Mouse (Mus musculus) myocyte (in vitro differentiated cells): ENCODE data around the gene Ppdpf. TPM values are rescaled to one million over a fixed set of nuclear protein-coding genes. Genes with fewer than 3 reads are reported as not detected.

Experiments used
- H3K27me3 ChIP-seq: one replicate; pipeline ENCODE4 v1.6.1; 2011; ENCODE audit not compliant: control insufficient read depth, insufficient read depth, insufficient read length
- H3K36me3 ChIP-seq: one replicate; pipeline ENCODE4 v1.6.1; 2011; ENCODE audit not compliant: control insufficient read depth, insufficient read depth
- H3K4me2 ChIP-seq: one replicate; pipeline ENCODE4 v1.6.1; 2011; ENCODE audit warnings: low read depth, control low read depth
- H3K4me3 ChIP-seq: one replicate; pipeline ENCODE4 v1.5.1; 2011; ENCODE audit warnings: mild to moderate bottlenecking, control low read depth, moderate library complexity
- H3K79me2 ChIP-seq: one replicate; pipeline ENCODE4 v1.6.1; 2011; ENCODE audit not compliant: control insufficient read depth, insufficient read depth
- H3ac ChIP-seq: one replicate; pipeline ENCODE4 v1.6.1; 2011; ENCODE audit not compliant: control insufficient read depth, insufficient read length
- CEBPB ChIP-seq: IDR thresholded peaks from 2 replicates; pipeline ENCODE4 v1.6.1; 2011; ENCODE audit warnings: mild to moderate bottlenecking, moderate library complexity; ENCODE audit not compliant: poor library complexity, insufficient read depth, severe bottlenecking
- E2F4 ChIP-seq: IDR thresholded peaks from one replicate; pipeline ENCODE4 v1.6.1; 2011; ENCODE audit warnings: mild to moderate bottlenecking, control low read depth, moderate library complexity; ENCODE audit not compliant: insufficient read depth
- MAX ChIP-seq: IDR thresholded peaks from one replicate; pipeline ENCODE4 v1.6.1; 2011; ENCODE audit warnings: low read depth, mild to moderate bottlenecking, control low read depth
- MYOD1 ChIP-seq, 3 experiments: IDR thresholded peaks; one replicate each; pipeline ENCODE4 v1.6.1; 2011; ENCODE audit warnings: control low read depth in 2 of 3, low read depth in 2 of 3, mild to moderate bottlenecking in 2 of 3, moderate library complexity in 1 of 3; ENCODE audit not compliant: insufficient read length in 2 of 3, control insufficient read depth in 1 of 3
- MYOG ChIP-seq, 3 experiments: IDR thresholded peaks; one replicate each; pipeline ENCODE4 v1.6.1; 2011; ENCODE audit warnings: control low read depth in 2 of 3, low read depth in 2 of 3, mild to moderate bottlenecking in 2 of 3; ENCODE audit not compliant: insufficient read length in 2 of 3, control insufficient read depth in 1 of 3, insufficient read depth in 1 of 3
- POLR2A ChIP-seq: IDR thresholded peaks from one replicate; pipeline ENCODE4 v1.6.1; 2011; ENCODE audit warnings: low read depth, mild to moderate bottlenecking, control low read depth, moderate library complexity; ENCODE audit not compliant: insufficient read length
- POLR2AphosphoS2 ChIP-seq: IDR thresholded peaks from one replicate; pipeline ENCODE4 v1.6.1; 2011; ENCODE audit warnings: low read depth, control low read depth; ENCODE audit not compliant: insufficient read length
- REST ChIP-seq: IDR thresholded peaks from one replicate; pipeline ENCODE4 v1.6.1; 2011; ENCODE audit warnings: mild to moderate bottlenecking, control low read depth, moderate library complexity; ENCODE audit not compliant: insufficient read depth, insufficient read length
- SRF ChIP-seq: IDR thresholded peaks from one replicate; pipeline ENCODE4 v1.6.1; 2011; ENCODE audit warnings: low read depth; ENCODE audit not compliant: control insufficient read depth, insufficient read length
- TCF12 ChIP-seq: IDR thresholded peaks from one replicate; pipeline ENCODE4 v1.6.1; 2011; ENCODE audit warnings: mild to moderate bottlenecking, control low read depth; ENCODE audit not compliant: poor library complexity, insufficient read depth, severe bottlenecking
- TCF3 ChIP-seq: IDR thresholded peaks from one replicate; pipeline ENCODE4 v1.6.1; 2011; ENCODE audit warnings: low read depth, control low read depth; ENCODE audit not compliant: insufficient read length
- USF1 ChIP-seq: IDR thresholded peaks from one replicate; pipeline ENCODE4 v1.6.1; 2011; ENCODE audit warnings: low read depth, mild to moderate bottlenecking, control low read depth, moderate library complexity
- polyA plus RNA-seq: library from polyadenylated mRNA; unstranded; fragments of >200 nt; fragmentation: generic; extraction: Trizol; gene quantifications from one replicate; pipeline ENCODE4 v1.2.1, GENCODE M21; 2012; ENCODE audit warnings: missing spikeins

Ppdpf gene
- polyA plus RNA-seq, 1 experiment, result 43.4 TPM

DNA sequence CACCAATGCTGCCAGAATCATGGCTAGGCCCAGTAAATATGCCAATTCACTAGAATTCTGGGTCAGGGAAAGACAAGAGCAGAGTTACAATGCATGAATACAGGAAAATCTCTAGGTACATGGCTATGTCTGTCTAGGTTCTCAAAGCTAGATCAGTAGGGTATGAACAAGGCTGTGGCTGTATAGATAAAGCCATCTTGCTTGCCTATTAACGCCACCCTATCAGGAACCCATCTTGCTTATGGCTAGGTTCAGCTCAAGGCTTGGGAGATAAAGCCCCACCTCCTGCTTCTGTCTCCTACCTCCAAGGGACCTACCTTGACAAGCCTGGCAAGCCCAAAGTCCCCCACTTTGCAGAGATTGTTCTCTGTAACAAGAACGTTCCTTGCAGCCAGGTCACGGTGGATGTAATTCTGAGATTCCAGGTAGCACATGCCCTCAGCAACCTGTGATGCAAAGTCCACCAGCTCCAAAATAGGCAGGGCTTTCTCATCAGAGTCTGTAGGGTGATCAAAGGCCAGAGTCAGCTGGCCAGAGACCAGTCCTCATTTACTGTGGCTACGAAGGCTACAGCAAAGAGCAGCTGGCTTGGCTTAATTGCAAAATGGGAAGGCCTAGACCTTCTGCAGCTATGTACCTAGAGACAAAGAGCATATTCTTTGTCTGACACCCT lies 9.7 kb downstream of the Ppdpf start:
- TF ChIP-seq MAX (no peak), POLR2AphosphoS2 (no peak), E2F4 (no peak), MYOD1 (IDR thresholded peaks at IDR 0.05; ENCODE audit: control insufficient read depth in 1 of 3, insufficient read length in 2 of 3, low read depth in 2 of 3) (no peak), SRF (no peak), CEBPB (no peak), USF1 (no peak), TCF12 (no peak)
- H3K36me3 ChIP-seq, result no peaks in the 10 kb centered on the region

DNA sequence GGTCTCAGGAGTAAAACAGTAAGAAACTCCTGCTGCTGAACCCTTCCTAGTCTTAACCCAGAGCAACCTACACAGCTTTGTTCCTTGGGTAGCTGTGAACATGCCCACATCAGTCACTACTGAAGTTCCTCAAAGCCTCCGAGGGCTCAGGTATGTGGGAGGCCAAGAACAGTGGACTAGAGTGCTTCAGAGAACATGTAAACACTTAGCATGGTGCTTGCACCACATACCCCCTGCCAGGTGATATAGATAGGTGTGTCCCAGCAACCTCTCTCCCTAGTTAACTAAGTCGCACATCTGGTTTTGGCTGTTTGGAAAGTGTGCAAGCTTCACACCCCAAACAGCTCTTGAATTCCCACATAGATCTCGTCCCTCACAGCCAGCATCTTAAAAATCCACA lies 14.6 kb downstream of the Ppdpf start:
- Histone ChIP-seq H3K79me2 (no peaks in the 10 kb centered on the region), H3K27me3 (peaks cover 51% of the 10 kb centered on the region), H3K4me3 (no peak overlapping the region), H3K36me3 (no peaks in the 10 kb centered on the region), H3ac (no peak overlapping the region), H3K4me2 (no peak overlapping the region)
- TF ChIP-seq REST (no peak), MYOD1 (IDR thresholded peaks at IDR 0.05; ENCODE audit: control insufficient read depth in 1 of 3, insufficient read length in 2 of 3, low read depth in 2 of 3) (no peak), CEBPB (no peak), E2F4 (no peak), POLR2A (no peak), POLR2AphosphoS2 (no peak), TCF12 (no peak), SRF (no peak), USF1 (no peak), MAX (no peak), MYOG (IDR thresholded peaks at IDR 0.05; ENCODE audit: control insufficient read depth in 1 of 3, insufficient read depth in 1 of 3, insufficient read length in 2 of 3, low read depth in 2 of 3) (no peak), TCF3 (no peak)

More for the DNA sequence above, 9.7 kb downstream of the Ppdpf start:
- no peak overlapping the region for H3K4me2 ChIP-seq
- H3ac ChIP-seq, result no peak overlapping the region
- peaks cover 33% of the 10 kb centered on the region for H3K27me3 ChIP-seq
- H3K79me2 ChIP-seq, result no peaks in the 10 kb centered on the region
- H3K4me3 ChIP-seq, result no peak overlapping the region

DNA sequence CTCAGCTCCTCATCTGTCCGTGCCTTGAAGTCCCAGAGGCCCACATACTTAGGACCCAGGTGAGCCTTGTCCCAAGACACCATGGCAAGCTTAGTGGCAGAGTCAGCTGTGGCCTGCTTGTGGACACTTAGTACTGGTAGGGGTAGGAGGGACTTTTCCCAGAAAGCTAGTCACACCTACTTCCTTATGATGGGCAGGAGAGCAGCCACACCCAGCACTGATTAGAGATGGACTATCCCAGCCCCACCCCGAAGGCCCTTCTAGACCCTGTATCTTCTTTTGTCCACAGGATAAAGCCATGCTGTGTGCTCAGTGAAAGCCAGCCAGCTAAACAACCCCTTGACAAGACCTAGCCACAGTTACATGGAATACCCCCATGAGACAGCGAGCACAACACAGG lies 15.4 kb downstream of the Ppdpf start, which contains the start of gene Ptk6:
TSS of gene Ptk6 (minus strand) at position 368 of the 400 bp plus-strand sequence.
- Histone ChIP-seq H3ac (no peak within 1 kb of the TSS), H3K4me2 (no peak within 1 kb of the TSS), H3K79me2 (no peaks in the 10 kb centered on the region), H3K36me3 (no peaks in the 10 kb centered on the region), H3K4me3 (no peak within 1 kb of the TSS), H3K27me3 (peaks cover 59% of the 10 kb centered on the region)
- no peak for TF ChIP-seq POLR2AphosphoS2
- no peak for TF ChIP-seq POLR2A
- no peak for TF ChIP-seq MAX
- no peak for TF ChIP-seq E2F4
- TF ChIP-seq CEBPB, result no peak

- TF ChIP-seq REST, result no peak
- TF ChIP-seq MYOD1 (IDR thresholded peaks at IDR 0.05; ENCODE audit: control insufficient read depth in 1 of 3, insufficient read length in 2 of 3, low read depth in 2 of 3), result no peak
- no peak for TF ChIP-seq POLR2A
- no peak for TF ChIP-seq MYOG (IDR thresholded peaks at IDR 0.05; ENCODE audit: control insufficient read depth in 1 of 3, insufficient read depth in 1 of 3, insufficient read length in 2 of 3, low read depth in 2 of 3)
- no peak for TF ChIP-seq E2F4
- no peak for TF ChIP-seq CEBPB
- no peak for TF ChIP-seq SRF
- H3K79me2 ChIP-seq, result no peaks in the 10 kb centered on the region
- no peak overlapping the region for H3K4me2 ChIP-seq
- no peak overlapping the region for H3ac ChIP-seq
- H3K4me3 ChIP-seq, result no peak overlapping the region
- no peaks in the 10 kb centered on the region for H3K36me3 ChIP-seq
- H3K27me3 ChIP-seq, result peaks cover 64% of the 10 kb centered on the region
These were observed 15.8 kb downstream of the Ppdpf start for GRCm38 (mm10) chr2:181202886-181203285.

GRCm38 (mm10) chr2:181205678-181206077 lies 18.6 kb downstream of the Ppdpf start:
- H3ac ChIP-seq, result no peak overlapping the region
- no peak overlapping the region for H3K4me3 ChIP-seq
- peaks cover 63% of the 10 kb centered on the region for H3K27me3 ChIP-seq
- H3K79me2 ChIP-seq, result no peaks in the 10 kb centered on the region
- H3K36me3 ChIP-seq, result no peaks in the 10 kb centered on the region
- no peak for TF ChIP-seq USF1
- no peak for TF ChIP-seq E2F4
- no peak for TF ChIP-seq POLR2AphosphoS2
- no peak for TF ChIP-seq REST
- TF ChIP-seq MYOG (IDR thresholded peaks at IDR 0.05; ENCODE audit: control insufficient read depth in 1 of 3, insufficient read depth in 1 of 3, insufficient read length in 2 of 3, low read depth in 2 of 3), result no peak
- no peak for TF ChIP-seq SRF
- no peak for TF ChIP-seq MYOD1 (IDR thresholded peaks at IDR 0.05; ENCODE audit: control insufficient read depth in 1 of 3, insufficient read length in 2 of 3, low read depth in 2 of 3)
- no peak for TF ChIP-seq POLR2A
- no peak for TF ChIP-seq TCF3
- TF ChIP-seq TCF12, result no peak
- no peak for TF ChIP-seq CEBPB
- no peak for TF ChIP-seq MAX
- H3K4me2 ChIP-seq, result no peak overlapping the region
